ENCODE assay signal across 10 mouse cellular contexts in genomic region chr16:93143164-93143563, GRCm38 (mm10).
A peak's percentile ranks its signal among the peaks of the same experiment; 100 is the strongest.
DNase-seq lines count a peak whose midpoint lies in the region; TF ChIP-seq lines count a peak whose summit lies in the region.
"Had no signal": no experiment of that assay in that cellular context is flagged by ENCODE, and none has a peak within 500 bp of the region (broad histone marks: within the 10 kb centered on the region; RNA-seq: fewer than 3 reads in every experiment).

No protein-coding gene starts in this region.

- intact Hi-C loops in left cerebral cortex, postnatal 25 days (cut with DNase I), result loop anchor here (2.0 to 5.0 kb wide), 2 partner anchors 26 to 576 kb away; no protein-coding TSS in a partner anchor

- DNase-seq in gastrocnemius, postnatal 10 days, result peak; percentile 35
- no peak for DNase-seq in gastrocnemius, postnatal 25 days
- peak; percentile 76 for DNase-seq in brain, embryonic 14.5 days (ENCODE audit: low read depth)
- peak; percentile 23 for DNase-seq in layer of hippocampus, adult 11-12 months (ENCODE audit: low spot score)
- peak; percentile 73 to 93 for DNase-seq in left cerebral cortex, postnatal 25 days (ENCODE audit: low spot score in 2 of 2)
- DNase-seq in embryo, embryonic 10.5 days (ENCODE audit: low spot score), result no peak
- DNase-seq in lung, postnatal 36 days, result no peak
- DNase-seq in thymus, postnatal 10 days (ENCODE audit: low spot score in 2 of 2), result no peak
- DNase-seq: lung, postnatal 14 days; retina, postnatal 1 day had no signal

- TF ChIP-seq POLR2A in brain, embryonic 14.5 days (IDR thresholded peaks at IDR 0.05; ENCODE audit: borderline replicate concordance, extremely low read depth, insufficient read depth, insufficient read length, poor library complexity, severe bottlenecking), result no peak

- no peak for TF ChIP-seq CTCF in brain, embryonic 14.5 days (IDR thresholded peaks at IDR 0.05; ENCODE audit: borderline replicate concordance, extremely low read depth, insufficient read depth, insufficient read length)

Comparison
In these comparisons a context has a peak if more than half of its experiments do, and no peak if none do; other contexts are left out.
1. DNase-seq: peak in gastrocnemius, postnatal 10 days (single experiment), brain, embryonic 14.5 days (single experiment), layer of hippocampus, adult 11-12 months (single experiment) and left cerebral cortex, postnatal 25 days (2 of 2); none in gastrocnemius, postnatal 25 days (single experiment), embryo, embryonic 10.5 days (single experiment), lung, postnatal 36 days (single experiment) and thymus, postnatal 10 days (0 of 2).